Mouse (Mus musculus) ES-Bruce4 (cell line): ENCODE measurements around the gene Myom3. TPM values are rescaled to one million over a fixed set of nuclear protein-coding genes. Genes with fewer than 3 reads are reported as not detected.

ENCODE experiments used
- H3K27ac ChIP-seq: 2 replicates; pipeline ENCODE4 v1.5.1; 2012; ENCODE audit warnings: low read length, inconsistent platforms; ENCODE audit not compliant: insufficient read depth
- H3K27me3 ChIP-seq: 2 replicates; pipeline ENCODE4 v1.6.1; 2012; ENCODE audit warnings: mild to moderate bottlenecking, low read length, inconsistent platforms; ENCODE audit not compliant: control insufficient read depth, poor library complexity, insufficient read depth, severe bottlenecking
- H3K36me3 ChIP-seq: 2 replicates; pipeline ENCODE4 v1.6.1; 2012; ENCODE audit warnings: inconsistent platforms, mild to moderate bottlenecking, low read length, moderate library complexity; ENCODE audit not compliant: control insufficient read depth, poor library complexity, insufficient read depth, severe bottlenecking
- H3K4me1 ChIP-seq: one replicate; pipeline ENCODE4 v1.8.1; 2011; ENCODE audit warnings: low read length; ENCODE audit not compliant: control insufficient read depth, insufficient read depth
- H3K4me3 ChIP-seq: 2 replicates; pipeline ENCODE4 v1.5.1; 2011; ENCODE audit warnings: low read depth, mild to moderate bottlenecking, low read length
- H3K9ac ChIP-seq: 2 replicates; pipeline ENCODE4 v1.6.1; 2012; ENCODE audit warnings: low read depth, mild to moderate bottlenecking, inconsistent platforms; ENCODE audit not compliant: poor library complexity, severe bottlenecking
- H3K9me3 ChIP-seq: replicated peaks from 2 replicates; pipeline ENCODE4 v1.6.1; 2012; ENCODE audit warnings: mild to moderate bottlenecking, low read length, inconsistent platforms; ENCODE audit not compliant: control insufficient read depth, poor library complexity, insufficient read depth, severe bottlenecking
- CTCF ChIP-seq: IDR thresholded peaks from one replicate; pipeline ENCODE4 v1.8.1; 2011; ENCODE audit warnings: low read depth, low read length
- EP300 ChIP-seq: IDR thresholded peaks from 2 replicates; pipeline ENCODE4 v1.6.1; 2011; ENCODE audit warnings: low read depth, low read length; ENCODE audit not compliant: insufficient read depth
- POLR2A ChIP-seq: IDR thresholded peaks from one replicate; pipeline ENCODE4 v1.8.1; 2011; ENCODE audit warnings: low read length; ENCODE audit not compliant: insufficient read depth
- polyA plus RNA-seq: library from polyadenylated mRNA; stranded (reverse); fragments of >200 nt; gene quantifications from 2 replicates; pipeline ENCODE4 v1.2.4, GENCODE M21; 2011; ENCODE audit warnings: low read depth; ENCODE audit not compliant: missing spikeins, insufficient read depth, insufficient read length

The Myom3 gene
- polyA plus RNA-seq, 1 experiment = not detected

DNA sequence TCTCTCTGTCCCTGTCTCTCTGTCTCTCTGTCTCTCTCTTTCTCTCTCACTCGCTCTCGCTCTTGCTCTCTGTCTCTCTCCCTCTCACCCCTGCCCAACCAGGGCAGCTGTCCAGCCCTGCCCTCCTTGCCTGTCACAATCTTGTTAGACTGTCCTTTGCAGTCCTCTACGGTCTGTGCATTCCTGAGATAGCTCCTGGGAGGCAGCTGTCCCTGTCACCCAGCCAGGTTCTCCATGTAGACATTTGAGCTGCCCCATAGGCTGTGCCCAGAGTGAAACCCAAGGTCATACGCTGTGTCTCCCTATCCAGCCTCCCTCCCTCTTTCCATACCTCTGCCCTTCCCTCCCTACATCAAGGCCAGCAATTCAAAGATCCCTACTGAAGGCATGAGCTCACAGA is 13.2 kb downstream of the Myom3 start:
- H3K36me3 ChIP-seq = no peaks in the 10 kb centered on the region
- no peak overlapping the region for H3K9ac ChIP-seq
- no peaks in the 10 kb centered on the region for H3K9me3 ChIP-seq
- TF ChIP-seq POLR2A (no peak), CTCF (no peak), EP300 (no peak)
- H3K4me1 ChIP-seq = no peaks in the 10 kb centered on the region
- no peak overlapping the region for H3K27ac ChIP-seq
- no peak overlapping the region for H3K4me3 ChIP-seq
- H3K27me3 ChIP-seq = no peaks in the 10 kb centered on the region

DNA sequence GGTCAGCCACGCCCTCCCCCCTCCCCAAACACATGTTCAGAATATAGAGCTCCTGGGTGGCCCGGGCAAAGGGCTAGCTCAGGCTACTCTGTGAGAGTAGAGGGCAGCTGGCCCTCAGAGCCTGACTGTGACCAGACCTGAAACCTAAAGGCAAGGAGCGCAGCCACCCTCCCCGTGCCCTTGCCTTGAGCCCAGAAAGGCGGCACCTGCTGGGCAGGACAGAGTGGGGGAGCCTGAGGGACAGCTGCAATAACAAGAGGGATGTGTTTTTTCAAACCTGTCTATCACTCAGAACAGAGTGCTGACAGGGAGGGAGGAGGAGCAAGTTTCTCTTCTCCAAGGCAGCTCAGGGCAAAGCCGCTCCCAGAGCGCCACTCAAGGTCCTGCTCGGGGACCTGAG is 15.0 kb downstream of the Myom3 start:
- Histone ChIP-seq H3K36me3 (no peaks in the 10 kb centered on the region), H3K4me3 (no peak overlapping the region), H3K27me3 (no peaks in the 10 kb centered on the region), H3K27ac (no peak overlapping the region), H3K9ac (no peak overlapping the region), H3K9me3 (no peaks in the 10 kb centered on the region), H3K4me1 (no peaks in the 10 kb centered on the region)
- TF ChIP-seq POLR2A (no peak), EP300 (no peak), CTCF (no peak)

DNA sequence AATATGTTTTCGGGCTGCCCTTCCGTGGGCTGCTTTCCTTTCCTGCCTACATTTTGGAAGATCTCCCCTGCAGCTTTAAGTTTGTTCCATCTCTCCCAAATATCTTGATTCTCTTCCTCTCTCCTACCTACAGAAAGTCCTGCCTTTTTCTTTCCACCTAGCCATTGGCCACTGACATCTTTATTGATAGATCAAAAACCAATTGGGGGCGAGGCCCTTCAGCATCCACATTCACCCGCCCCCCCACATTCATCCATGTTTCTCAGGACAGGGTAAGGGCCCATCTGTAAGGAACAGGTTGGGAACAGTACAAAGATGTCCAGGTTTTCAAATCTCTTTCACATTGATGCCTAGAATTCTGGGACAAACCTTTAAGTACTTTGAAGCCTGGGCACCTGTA is 17.3 kb downstream of the Myom3 start:
- TF ChIP-seq POLR2A = no peak
- no peak for TF ChIP-seq CTCF
- no peaks in the 10 kb centered on the region for H3K27me3 ChIP-seq
- H3K4me1 ChIP-seq = no peaks in the 10 kb centered on the region
- H3K36me3 ChIP-seq = no peaks in the 10 kb centered on the region
- no peak overlapping the region for H3K9ac ChIP-seq
- H3K27ac ChIP-seq = no peak overlapping the region
- no peaks in the 10 kb centered on the region for H3K9me3 ChIP-seq
- H3K4me3 ChIP-seq = no peak overlapping the region

DNA sequence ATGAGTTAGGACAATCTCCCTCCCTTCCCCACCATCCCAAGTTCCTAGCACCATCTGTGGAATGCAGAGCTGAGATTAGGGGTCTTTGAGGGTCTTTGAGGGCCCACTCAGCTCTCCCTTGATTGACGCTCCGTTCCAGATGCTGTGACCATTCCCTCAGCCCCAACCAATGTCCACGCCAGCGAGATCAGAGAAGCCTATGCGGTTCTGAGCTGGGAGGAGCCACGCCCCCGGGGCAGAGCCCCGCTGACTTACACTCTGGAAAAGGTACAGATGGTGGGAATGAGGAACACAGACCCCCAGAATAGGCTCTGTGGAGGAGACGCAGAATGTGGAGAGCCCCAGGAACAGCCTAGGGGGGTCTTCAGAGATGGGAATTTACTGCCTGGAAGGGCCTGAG is 20.1 kb downstream of the Myom3 start:
- no peak for TF ChIP-seq CTCF
- TF ChIP-seq EP300 = no peak
- Histone ChIP-seq H3K9me3 (no peaks in the 10 kb centered on the region), H3K9ac (no peak overlapping the region), H3K4me1 (no peaks in the 10 kb centered on the region), H3K36me3 (no peaks in the 10 kb centered on the region), H3K4me3 (no peak overlapping the region), H3K27me3 (no peaks in the 10 kb centered on the region), H3K27ac (no peak overlapping the region)

DNA sequence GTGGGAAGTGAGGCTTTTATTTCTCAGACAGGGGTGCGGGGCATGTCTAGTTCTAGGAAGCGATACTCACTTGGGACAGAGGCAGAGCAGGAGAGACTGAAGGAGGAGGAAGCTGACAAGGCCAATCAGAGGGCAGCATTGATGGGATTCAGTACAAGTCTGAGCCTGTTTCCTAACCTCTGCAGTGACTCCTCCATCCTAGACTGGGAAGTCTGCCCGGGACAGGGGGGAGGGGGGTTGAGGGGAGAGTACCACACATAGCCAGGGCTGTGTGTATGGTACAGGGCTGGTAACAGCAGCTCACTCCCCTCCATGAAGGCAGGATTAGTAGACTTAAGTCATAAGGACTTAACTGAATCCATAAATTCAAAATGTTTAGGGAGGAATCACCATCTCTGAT is 20.7 kb downstream of the Myom3 start:
- Histone ChIP-seq H3K4me1 (no peaks in the 10 kb centered on the region), H3K27me3 (no peaks in the 10 kb centered on the region), H3K4me3 (no peak overlapping the region), H3K9me3 (no peaks in the 10 kb centered on the region), H3K36me3 (no peaks in the 10 kb centered on the region), H3K9ac (no peak overlapping the region), H3K27ac (no peak overlapping the region)
- TF ChIP-seq EP300 (no peak), POLR2A (no peak), CTCF (no peak)

DNA sequence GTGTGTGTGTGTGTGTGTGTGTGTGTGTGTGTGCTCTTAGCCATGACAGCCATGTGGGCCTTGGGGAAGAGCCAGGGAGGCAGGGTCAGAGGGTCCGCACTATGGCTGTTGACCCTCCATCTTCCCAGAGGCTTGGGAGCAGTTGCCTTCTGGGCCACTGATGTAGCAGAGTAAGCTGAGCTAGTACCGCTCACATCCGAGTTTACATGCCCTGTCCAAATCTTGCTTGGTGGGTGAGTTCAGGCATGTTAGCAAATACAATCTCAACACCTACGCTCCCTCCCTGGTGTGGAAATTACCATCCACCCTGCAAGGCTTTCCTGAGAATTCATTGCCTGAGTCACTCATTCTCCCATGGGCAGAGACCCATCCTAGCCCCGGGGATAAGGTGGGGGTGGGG is 21.8 kb downstream of the Myom3 start:
- TF ChIP-seq POLR2A (no peak), CTCF (no peak), EP300 (no peak)
- Histone ChIP-seq H3K27me3 (no peaks in the 10 kb centered on the region), H3K4me3 (no peak overlapping the region), H3K36me3 (no peaks in the 10 kb centered on the region), H3K4me1 (no peaks in the 10 kb centered on the region), H3K9ac (no peak overlapping the region), H3K9me3 (no peaks in the 10 kb centered on the region), H3K27ac (no peak overlapping the region)

DNA sequence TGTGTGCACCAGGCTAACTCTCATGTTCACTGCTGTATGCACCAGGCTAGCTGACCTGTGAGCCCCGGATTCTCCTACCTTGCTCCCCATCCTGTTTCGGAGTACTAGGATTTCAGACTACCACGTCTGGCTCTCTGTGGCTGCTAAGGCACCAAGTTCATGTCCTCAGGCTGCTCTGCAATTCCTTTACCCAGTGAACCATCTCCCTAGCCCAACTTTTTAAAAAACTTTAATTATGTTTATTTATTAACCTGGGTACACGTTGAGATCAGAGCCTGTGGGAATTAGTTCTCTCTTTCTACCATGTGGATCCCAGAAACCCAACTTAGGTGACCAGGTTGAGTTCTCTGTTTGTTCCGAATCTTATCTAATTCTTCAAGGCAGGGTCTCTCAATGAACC is 27.1 kb downstream of the Myom3 start:
- no peak overlapping the region for H3K27ac ChIP-seq
- H3K27me3 ChIP-seq = no peaks in the 10 kb centered on the region
- peaks cover 2% of the 10 kb centered on the region for H3K4me1 ChIP-seq
- H3K4me3 ChIP-seq = no peak overlapping the region
- no peaks in the 10 kb centered on the region for H3K36me3 ChIP-seq
- H3K9me3 ChIP-seq = no peaks in the 10 kb centered on the region
- H3K9ac ChIP-seq = no peak overlapping the region
- TF ChIP-seq EP300 (no peak), POLR2A (no peak), CTCF (no peak)
